In the genomic region with DNA sequence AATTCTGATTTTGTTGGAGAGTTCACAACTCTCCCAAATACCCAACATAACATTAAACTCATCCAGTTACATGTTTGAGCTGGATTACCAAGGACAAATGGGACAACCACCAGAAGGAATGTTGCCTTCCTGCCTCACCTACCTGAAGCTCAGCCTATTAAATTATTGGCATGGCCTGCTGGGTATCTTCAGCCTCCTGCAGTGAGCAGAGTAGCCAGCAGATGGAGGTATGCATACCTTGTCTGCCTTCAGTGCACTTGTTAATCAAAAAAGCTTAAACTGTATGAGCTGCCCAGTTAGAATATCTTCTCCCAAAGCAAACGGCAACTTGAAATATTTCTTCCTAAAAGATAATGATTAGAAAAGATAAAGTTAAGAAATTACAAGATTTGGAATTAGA, we compare ENCODE assay signal across 9 mouse cellular contexts. TPM values are rescaled to one million over a fixed set of nuclear protein-coding genes. Genes with fewer than 3 reads are reported as not detected.
DNase-seq lines count a peak whose midpoint lies in the region; ATAC-seq and TF ChIP-seq lines count a peak whose summit lies in the region.
"Had no signal": no experiment of that assay in that cellular context is flagged by ENCODE, and none has a peak within 500 bp of the region (broad histone marks: within the 10 kb centered on the region; RNA-seq: fewer than 3 reads in every experiment).

No protein-coding gene starts in this region.

- WGBS in forebrain, postnatal 0 days: 92% methylated on average over 1 of the region's 1 CpGs
- WGBS in forebrain, embryonic 13.5 days: 86% methylated on average over 1 of the region's 1 CpGs
- 94% methylated on average over 1 of the region's 1 CpGs for WGBS in midbrain, embryonic 15.5 days

- no peaks in the 10 kb centered on the region for H3K27me3 ChIP-seq in forebrain, postnatal 0 days (ENCODE audit: insufficient read depth, low read length)
- H3K27me3 ChIP-seq in forebrain, embryonic 13.5 days: no peaks in the 10 kb centered on the region
- H3K27me3 ChIP-seq in midbrain, embryonic 15.5 days (replicated peaks): no peaks in the 10 kb centered on the region
- H3K27me3 ChIP-seq: heart, embryonic 15.5 days had no signal

- H3K4me1 ChIP-seq in forebrain, postnatal 0 days (ENCODE audit: insufficient read depth): no peaks in the 10 kb centered on the region
- H3K4me1 ChIP-seq in forebrain, embryonic 13.5 days: peaks cover 6% of the 10 kb centered on the region; the same call in 1 of the 2 replicates
- 0 out of 2 replicates have a peak, but pooled peaks cover 5% of the 10 kb centered on the region for H3K4me1 ChIP-seq in midbrain, embryonic 15.5 days

- no peak overlapping the region for H3K4me3 ChIP-seq in forebrain, postnatal 0 days (ENCODE audit: low read depth, low read length)
- H3K4me3 ChIP-seq in forebrain, embryonic 13.5 days: no peak overlapping the region
- H3K4me3 ChIP-seq in midbrain, embryonic 15.5 days: no peak overlapping the region
- H3K4me3 ChIP-seq: heart, embryonic 15.5 days had no signal

- no peak overlapping the region for H3K4me2 ChIP-seq in forebrain, postnatal 0 days (ENCODE audit: low read depth)
- no peak overlapping the region for H3K4me2 ChIP-seq in forebrain, embryonic 13.5 days
- H3K4me2 ChIP-seq in midbrain, embryonic 15.5 days: no peak overlapping the region
- H3K4me2 ChIP-seq: heart, embryonic 15.5 days had no signal

- ATAC-seq in forebrain, postnatal 0 days: no peak
- ATAC-seq in forebrain, embryonic 13.5 days: no peak
- no peak for ATAC-seq in midbrain, embryonic 15.5 days (replicated peaks)

- H3K9ac ChIP-seq in forebrain, postnatal 0 days: no peak overlapping the region
- H3K9ac ChIP-seq in forebrain, embryonic 13.5 days: no peak overlapping the region
- H3K9ac ChIP-seq in midbrain, embryonic 15.5 days: no peak overlapping the region
- H3K9ac ChIP-seq: heart, embryonic 15.5 days had no signal

- DNase-seq in forebrain, postnatal 0 days: no peak
- DNase-seq in 3T3-L1 (ENCODE audit: low read depth, low spot score) (peak; percentile 34), ZHBTc4 (ENCODE audit: low read depth, low spot score) (peak; percentile 64)
- peak; percentile 40 for DNase-seq in kidney, postnatal 14 days
- DNase-seq in right cerebral cortex, adult 2 months (ENCODE audit: low spot score in 2 of 2): no peak
- DNase-seq in layer of hippocampus, postnatal 14 days (ENCODE audit: low spot score in 2 of 2): no peak

- no peaks in the 10 kb centered on the region for H3K9me3 ChIP-seq in forebrain, postnatal 0 days (ENCODE audit: low read length)
- H3K9me3 ChIP-seq in forebrain, embryonic 13.5 days (replicated peaks): no peaks in the 10 kb centered on the region
- no peaks in the 10 kb centered on the region for H3K9me3 ChIP-seq in midbrain, embryonic 15.5 days
- H3K9me3 ChIP-seq: heart, embryonic 15.5 days had no signal

- TF ChIP-seq CTCF in forebrain, postnatal 0 days (IDR thresholded peaks at IDR 0.05; ENCODE audit: low read depth): peak; percentile 25

- no peaks in the 10 kb centered on the region for H3K36me3 ChIP-seq in forebrain, postnatal 0 days (ENCODE audit: insufficient read depth)
- no peaks in the 10 kb centered on the region for H3K36me3 ChIP-seq in forebrain, embryonic 13.5 days (ENCODE audit: poor library complexity, severe bottlenecking)
- H3K36me3 ChIP-seq in midbrain, embryonic 15.5 days (replicated peaks): no peaks in the 10 kb centered on the region
- H3K36me3 ChIP-seq: heart, embryonic 15.5 days had no signal

- no peak overlapping the region for H3K27ac ChIP-seq in forebrain, postnatal 0 days (ENCODE audit: low read depth, low read length)
- H3K27ac ChIP-seq in forebrain, embryonic 13.5 days: no peak overlapping the region
- no peak overlapping the region for H3K27ac ChIP-seq in midbrain, embryonic 15.5 days
- H3K27ac ChIP-seq: heart, embryonic 15.5 days had no signal

RNA-seq across cellular contexts. Expression of a gene that starts 15.3 kb away (rescaled TPM):
- 38.7 and 60.9 TPM in 2 replicates for total RNA-seq in forebrain, postnatal 0 days (2014; rRNA removed)
- polyA plus RNA-seq in forebrain, postnatal 0 days (2015; fragmentation: Nextera tagmentation; extraction: Ambion mirVana): 24.7 and 30.0 TPM in 2 replicates
- polyA plus RNA-seq in forebrain, embryonic 13.5 days (2015; fragmentation: Nextera tagmentation; extraction: Ambion mirVana): 58.3 and 64.3 TPM in 2 replicates
- polyA plus RNA-seq in midbrain, embryonic 15.5 days (2015; fragmentation: Nextera tagmentation; extraction: Ambion mirVana): 44.9 and 49.9 TPM in 2 replicates
- total RNA-seq in layer of hippocampus, postnatal 14 days (2021): 10 to 100 TPM; 49.7 to 51.1 TPM

Comparison
In these comparisons a context has a peak if more than half of its experiments do, and no peak if none do; other contexts are left out.
1. DNase-seq: peak in 3T3-L1 (single experiment), ZHBTc4 (single experiment) and kidney, postnatal 14 days (single experiment); none in forebrain, postnatal 0 days (single experiment), right cerebral cortex, adult 2 months (0 of 2) and layer of hippocampus, postnatal 14 days (0 of 2).